Mouse (Mus musculus) skeletal muscle tissue, adult 2 months (tissue): ENCODE measurements around the gene Ranbp9.
"Not testable (repeated sequence)": the region's sequence is repeated elsewhere in the genome, so short reads cannot be mapped to it uniquely, and the experiment has no call there.

Experiments
- DNase-seq: peaks from one replicate; pipeline ENCODE4 v3.0.0-alpha.2; 2012; ENCODE audit warnings: low read depth, low spot score

The Ranbp9 gene

DNA sequence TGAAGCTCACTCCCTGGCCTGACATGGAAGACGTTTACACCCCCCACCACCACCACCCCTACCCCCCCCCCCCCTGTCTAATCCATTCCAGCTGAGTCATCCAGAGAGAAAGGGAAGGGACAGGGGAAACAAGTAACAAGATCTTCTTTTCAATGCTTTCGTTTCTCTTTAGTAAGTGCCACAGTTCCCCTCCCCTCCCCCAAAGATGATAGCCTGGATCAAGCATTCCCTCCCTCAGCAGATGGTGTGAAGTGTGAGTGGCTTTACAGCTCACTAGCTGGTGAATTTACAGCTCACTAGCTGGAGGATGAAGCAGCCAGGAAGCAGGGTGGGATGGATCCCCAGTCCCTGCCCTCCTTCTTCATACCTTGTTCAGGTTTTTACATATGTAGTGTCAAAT, 15.6 kb upstream of the Ranbp9 start:
- DNase-seq: no peak

GRCm38 (mm10) chr13:43495645-43496044, 14.6 kb upstream of the Ranbp9 start:
- DNase-seq: no peak

GRCm38 (mm10) chr13:43493725-43494124, 12.6 kb upstream of the Ranbp9 start:
- no peak for DNase-seq

DNA sequence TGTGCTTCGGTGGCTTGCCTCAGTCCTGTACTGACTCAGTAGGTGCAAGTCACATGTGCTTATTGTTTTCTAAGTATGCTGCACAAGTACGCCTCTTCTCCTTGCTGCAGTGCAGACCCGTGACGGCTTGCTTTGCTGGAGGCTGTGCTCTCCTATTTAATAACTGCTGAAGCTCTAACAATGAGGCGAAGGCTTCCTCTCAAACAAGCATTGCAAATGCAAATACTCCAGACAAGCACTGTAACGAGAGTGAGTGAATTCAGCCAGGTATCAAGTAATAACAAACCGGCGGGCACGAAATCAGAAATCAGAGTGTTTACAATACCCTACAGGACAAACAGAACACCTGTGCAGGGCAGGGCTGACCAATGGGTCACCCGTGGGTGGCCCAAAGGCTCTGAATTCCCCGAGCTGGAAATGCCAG, 12.0 kb upstream of the Ranbp9 start:
- no peak for DNase-seq

DNA sequence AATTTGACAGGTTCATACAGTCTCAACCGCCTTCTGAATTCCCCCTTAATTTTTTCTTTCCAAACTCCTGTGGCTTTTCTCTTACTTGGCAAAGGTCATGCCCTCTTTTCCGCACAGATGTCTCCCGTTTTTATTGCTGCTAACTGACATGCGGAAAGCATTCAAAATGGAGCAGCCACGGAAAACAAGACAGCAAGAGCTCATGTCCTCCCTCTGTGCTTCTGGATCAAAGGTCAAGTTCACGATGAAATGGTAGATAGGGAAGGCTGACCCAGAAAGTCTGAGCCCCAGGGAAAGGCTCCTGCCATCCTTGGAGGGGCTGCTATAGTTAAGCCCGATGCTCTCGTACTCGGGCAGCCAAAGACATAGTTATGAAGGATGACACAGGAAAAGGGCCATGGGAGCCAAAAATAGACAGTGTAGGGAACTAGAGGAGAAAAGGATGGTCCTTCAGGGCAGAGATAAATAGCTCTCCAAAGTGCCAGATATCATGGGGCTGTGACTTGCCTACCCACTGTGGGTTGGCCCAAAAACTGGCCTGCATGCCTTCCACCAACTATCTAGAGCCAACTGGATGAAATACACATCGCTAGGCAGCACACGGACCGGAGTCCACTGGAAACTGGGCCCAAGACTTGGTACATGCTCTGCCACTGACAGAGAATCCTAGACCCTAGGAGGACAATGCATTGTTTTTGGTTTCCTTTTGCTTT, 5.6 kb upstream of the Ranbp9 start:
- no peak for DNase-seq

DNA sequence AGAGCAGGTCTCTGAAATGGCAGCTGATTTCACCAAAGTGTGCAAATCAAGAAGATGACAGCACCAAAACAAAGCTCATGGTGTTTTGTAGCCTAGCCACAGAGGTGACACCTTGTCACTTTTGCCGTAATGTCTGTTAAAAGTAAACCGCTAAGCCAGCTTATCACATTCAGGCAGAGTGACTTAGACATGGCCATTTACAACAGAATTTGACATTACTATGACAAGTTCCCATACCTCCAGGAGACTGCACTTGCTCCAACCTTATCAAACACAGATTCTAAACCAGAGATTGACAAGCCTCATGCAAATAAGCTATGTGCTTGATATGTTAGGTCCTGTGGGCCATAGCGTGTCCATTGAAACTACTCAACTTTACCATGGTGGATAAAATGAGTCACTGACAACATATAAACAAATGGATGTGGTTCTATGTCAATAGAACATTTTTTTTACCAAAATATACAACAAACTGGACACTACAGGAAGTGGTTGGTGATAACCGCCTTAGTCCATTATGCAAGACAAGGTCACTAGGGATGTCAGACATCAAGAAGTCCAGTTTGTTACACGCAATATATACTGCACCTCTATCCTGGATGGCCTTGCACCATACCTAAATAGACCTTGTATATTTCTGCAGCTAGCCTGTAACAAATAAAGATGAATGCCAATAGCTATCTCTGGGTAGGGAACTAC, 4.3 kb upstream of the Ranbp9 start:
- DNase-seq: no peak

- no peak for DNase-seq
These were observed 1.7 kb upstream of the Ranbp9 start for GRCm38 (mm10) chr13:43482782-43483181.

GRCm38 (mm10) chr13:43481859-43482245, 770 bp upstream of the Ranbp9 start:
- peak; percentile 18 for DNase-seq

DNA sequence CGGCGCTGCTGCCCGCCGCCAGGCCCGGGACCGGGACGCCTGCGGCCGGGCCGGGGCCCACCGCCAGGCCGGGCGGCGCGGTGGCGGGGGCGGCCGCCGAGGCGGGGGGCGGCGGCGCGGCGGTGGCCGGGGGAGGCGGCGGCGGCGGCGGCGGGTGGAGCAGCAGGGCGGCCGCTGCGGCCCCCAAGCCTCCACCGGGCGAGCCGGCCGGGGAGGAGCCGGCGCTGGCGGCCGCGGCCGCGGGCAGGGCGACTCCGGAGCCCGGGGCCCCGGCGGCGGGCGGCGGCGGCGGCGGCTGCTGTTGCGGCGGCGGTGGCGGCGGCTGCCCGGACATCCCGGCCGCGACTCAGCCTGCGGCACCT, 506 bp downstream of the Ranbp9 start:
- DNase-seq: no peak

DNA sequence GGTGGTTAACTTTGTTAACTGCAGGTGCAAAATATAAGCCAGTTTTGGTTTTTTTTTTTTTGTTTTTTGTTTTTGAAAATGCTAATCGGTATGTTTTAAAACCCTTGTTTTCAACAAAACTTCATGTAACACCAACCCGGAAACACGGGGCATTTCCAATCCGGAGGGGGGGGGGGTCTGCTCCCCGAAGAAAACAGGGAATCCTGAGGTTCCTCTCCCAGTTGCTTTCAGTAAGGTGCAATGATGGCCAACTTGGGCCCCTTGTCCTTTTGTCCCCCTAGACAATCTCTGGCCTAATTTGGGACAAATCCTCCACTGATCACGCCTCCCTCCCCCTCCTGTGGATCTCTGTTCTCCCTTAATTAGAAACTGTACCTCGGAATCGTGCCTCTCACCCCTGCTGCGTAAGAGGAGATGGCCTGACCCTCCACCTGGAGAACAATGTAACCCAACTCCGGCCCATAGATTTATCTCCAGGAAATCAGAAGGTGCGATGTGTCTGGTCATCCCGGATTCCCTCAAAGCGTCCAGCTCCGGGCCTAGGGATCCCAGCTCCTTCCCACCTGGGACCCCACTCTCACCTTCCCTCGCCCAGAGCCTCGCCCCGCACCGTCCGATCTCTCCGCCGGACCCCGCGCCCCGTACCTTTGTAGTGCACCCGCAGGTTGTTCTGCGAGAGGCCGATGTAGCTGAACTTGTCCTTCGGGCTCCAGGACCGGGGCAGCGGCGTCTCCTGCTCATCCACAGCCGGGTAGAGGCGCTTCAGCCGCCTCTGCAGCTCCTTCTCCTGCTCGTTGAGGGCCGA, 1.1 kb downstream of the Ranbp9 start:
- DNase-seq: peak; percentile 18

DNA sequence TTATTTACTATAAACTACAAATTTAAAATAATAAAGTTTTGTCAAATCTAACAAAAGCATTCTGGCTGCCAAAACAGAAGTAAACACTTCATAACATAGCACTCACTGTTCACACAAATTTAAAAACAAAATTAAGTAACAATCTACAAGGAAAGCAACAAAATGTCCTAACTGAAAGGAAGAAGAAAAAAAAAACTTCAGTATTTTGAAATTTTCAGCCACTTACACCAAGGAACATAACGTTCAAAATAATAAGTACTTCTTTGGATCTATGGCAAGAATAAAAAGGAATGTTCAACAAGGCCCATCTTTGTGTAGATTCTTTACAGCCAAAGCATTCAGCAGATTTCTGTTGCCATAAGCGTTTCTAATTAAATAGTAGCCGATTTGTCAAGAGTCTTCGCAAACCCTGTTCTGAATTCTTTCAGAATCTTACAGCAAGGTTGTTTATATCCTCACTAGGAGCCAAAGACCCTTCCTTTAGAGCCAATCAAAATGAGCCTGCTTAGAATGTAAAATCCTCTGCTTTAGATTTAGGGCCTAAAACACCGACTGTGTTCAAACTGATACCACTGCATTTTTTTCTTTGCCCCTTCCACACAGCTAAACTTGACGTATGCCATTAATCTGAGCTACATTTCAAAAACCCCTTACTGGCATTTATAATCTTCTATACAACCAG, 1.9 kb downstream of the Ranbp9 start:
- DNase-seq: no peak

DNA sequence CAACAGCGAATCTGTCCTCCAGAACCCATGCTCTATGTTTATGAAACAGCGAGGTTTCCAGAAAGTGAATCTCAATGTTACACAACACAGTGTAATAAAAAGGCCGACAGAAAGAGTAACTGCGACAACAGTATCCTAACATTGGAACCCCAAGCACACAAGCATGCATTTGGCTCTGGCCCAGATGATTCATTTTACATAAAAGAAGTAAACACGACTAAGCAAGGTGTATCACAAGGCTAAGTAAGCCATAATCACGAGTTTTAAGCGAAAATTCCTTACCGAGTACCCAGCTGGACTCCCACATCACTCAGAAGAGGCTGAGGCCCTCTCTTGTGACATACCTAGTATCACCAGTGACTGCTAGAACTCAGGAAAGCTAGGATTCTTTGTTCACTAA, 2.5 kb downstream of the Ranbp9 start:
- peak; percentile 32 for DNase-seq

DNA sequence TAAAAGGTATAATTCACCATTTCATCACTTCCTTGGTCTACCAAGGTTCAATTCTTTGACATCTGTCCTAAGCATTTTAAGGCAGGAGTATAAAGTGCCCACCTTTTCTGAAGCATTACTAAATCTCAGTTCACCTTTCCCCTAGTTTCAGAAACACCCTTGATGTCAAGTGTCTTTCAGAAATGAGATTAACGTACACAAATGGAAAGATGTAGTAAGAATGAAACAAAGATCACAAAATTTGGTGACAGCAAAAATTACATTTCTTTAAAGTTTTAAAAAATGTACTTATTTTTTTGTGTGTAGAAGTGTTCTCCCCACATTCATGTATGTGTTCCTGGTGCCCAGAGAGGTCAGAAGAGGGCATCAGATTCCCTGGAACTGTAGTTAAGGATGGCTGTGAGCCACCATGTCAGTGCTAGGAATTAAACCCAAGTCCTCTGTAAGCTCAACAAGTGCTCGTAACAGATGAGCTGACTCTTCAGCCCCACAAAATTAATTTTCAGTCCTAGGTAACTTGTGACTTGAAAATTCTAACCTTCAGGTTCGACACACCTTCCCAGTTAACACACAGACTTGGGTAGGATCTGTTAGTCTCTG, 3.9 kb downstream of the Ranbp9 start:
- no peak for DNase-seq

DNA sequence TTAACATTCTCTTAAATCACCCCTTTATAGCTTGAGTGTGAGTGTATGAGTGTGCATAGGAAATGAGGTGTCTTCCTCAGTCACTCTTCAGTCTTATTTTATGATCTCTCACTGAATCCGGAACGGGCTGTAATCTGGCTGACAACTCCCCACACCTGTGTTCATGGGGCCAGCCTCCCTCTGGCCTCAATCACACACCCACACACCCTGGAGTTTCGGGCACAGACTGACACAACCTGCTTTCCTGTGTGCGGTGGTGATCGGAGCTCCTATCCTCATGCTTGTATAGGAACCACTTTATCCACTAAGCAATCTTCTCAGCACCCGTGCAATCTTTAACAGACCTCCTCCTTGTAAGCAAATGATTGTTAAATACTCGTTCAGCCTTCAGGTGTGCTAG, 4.9 kb downstream of the Ranbp9 start:
- no peak for DNase-seq

DNA sequence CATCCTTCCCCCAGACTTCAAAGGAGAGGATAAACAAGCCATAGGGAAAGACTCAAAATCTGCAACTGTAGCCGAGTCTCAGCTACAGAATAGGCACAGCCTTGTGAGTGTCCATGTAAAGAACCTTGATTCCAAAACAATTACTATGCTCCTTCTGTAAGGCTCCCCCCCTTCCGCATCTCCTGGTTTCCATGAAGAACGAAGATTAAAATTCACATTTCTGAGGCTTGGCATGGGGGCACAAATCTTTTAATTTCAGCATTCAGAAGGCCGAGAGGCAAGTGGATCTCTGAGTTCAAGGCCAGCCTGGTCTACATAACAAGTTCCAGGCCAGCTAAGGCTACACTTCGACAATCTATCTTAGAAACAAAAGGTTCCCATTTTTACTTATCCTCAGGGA, 6.4 kb downstream of the Ranbp9 start:
- no peak for DNase-seq

DNA sequence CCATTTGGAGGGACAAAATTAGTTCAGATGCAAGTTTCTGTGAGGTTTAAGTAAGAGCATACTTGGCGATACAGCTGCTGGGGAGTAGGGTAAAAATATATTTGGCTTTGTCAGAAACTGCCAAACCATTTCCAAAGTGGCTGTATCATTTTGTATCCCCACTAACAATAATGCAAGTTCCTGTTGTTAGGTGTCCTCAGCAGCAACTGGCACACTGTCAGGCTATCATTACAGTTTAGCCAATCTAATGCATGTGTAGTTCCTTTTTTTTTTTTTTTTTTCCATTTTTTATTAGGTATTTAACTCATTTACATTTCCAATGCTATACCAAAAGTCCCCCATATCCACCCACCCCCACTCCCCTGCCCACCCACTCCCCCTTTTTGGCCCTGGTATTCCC, 9.2 kb downstream of the Ranbp9 start:
- DNase-seq: not testable (repeated sequence)

GRCm38 (mm10) chr13:43469607-43470006, 11.5 kb downstream of the Ranbp9 start:
- no peak for DNase-seq

DNA sequence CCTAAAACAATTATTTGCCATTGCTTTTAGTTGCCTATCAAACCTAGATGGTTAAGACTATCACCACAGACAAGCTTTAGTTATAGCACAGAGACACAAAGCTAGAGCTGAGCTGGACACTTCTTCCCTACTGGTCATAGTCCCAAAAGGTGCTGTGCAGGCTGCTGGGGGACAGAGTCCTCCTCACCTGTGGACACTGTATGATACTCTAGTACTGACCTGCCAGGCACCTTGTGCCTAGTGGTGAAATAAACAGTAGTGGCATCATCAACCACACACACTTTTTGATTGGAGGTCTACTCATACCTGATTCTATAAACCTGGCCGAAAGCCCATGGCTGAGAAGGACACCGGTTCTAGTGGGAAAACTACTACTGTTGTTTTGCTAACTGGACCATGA, 16.5 kb downstream of the Ranbp9 start:
- DNase-seq: no peak

DNA sequence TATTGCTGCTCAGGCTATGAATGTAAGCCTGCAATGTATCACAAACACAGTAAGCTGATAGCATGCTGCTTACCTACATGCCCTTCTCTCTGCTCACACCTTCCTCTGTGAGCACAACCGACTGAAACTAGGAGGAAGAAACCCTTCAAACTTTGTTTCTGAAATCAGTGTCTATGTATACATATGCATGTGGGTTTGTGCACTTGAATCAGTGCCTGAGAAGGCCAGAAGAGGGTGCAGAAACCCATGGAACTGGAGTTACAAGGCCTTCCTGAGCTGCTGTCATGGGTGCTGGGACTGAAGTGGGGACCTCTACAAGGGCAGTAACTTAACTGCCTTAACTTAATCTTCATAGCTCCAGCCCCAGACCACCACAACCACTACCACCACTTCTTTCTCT, 23.9 kb downstream of the Ranbp9 start:
- DNase-seq: no peak

DNA sequence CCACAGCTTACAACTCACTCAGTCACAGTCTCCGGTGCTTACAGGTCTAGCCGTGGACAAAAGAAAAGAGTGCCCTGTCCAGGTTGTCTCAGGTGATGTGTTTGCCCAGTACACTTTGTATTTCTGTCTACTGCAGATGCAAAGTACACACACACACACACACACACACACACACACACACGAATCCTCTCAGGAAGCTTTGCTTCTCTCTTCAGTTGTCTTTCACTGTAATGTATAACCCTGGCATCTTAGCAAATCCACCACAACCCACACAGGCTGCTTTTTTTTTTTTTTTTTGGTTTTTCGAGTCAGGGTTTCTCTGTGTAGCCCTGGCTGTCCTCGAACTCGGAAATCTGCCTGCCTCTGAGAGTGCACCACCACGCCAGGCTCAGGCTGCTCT, 26.7 kb downstream of the Ranbp9 start:
- DNase-seq: no peak

DNA sequence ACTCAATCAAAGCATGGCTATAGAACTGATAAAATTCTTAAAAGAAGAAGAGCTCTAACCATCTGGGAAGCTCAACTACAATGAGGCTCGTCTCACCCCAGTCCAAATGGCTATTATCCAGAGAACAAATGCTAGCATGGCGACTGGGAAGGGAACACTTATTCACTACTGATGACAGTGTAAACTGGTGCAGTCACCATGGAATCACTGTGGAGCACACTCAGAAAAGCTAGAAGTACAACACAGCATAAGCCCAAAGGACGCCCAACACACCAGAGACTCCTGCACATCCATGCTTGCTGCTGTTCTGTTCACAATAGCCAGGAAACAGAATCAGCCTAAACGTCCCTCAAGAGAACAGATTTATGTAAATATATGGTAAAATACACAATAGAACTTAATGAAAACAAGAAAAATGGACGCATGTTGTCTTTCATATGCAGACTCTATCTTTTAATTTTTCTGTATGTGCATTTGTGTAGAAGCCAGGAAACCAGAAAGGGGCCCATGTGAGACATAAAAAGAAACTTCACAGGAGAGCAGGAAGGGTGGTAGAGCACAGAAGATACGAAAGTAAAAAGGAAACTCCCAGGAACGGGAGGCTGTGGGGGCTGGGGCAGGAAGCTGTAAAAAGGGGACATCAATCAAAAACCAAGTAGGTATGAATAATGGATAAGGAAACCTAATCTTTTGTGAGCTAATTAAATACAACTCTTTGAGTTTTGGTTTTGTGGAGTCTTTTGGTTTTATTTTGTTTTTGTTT, 28.1 kb downstream of the Ranbp9 start:
- DNase-seq: no peak
